Mouse (Mus musculus) intestine, postnatal 0 days (tissue): ENCODE data around the gene Fam122a. TPM values are rescaled to one million over a fixed set of nuclear protein-coding genes. Genes with fewer than 3 reads are reported as not detected.
A peak's percentile ranks its signal among the peaks of the same experiment; 100 is the strongest.

Source experiments
- ATAC-seq: fragments of 200-750 bp; cut with Nextera tagmentation; 2 replicates; pipeline ENCODE4 v1.8.0; 2017; ENCODE audit warnings: mild to moderate bottlenecking, moderate TSS enrichment, moderate library complexity
- H3K27ac ChIP-seq: fragments of 300-500 bp; sonication (generic); 2 replicates; pipeline ENCODE4 v1.5.1; 2014; ENCODE audit warnings: mild to moderate bottlenecking, low read depth, low read length, moderate library complexity
- H3K27me3 ChIP-seq: fragments of 300-500 bp; sonication (generic); replicated peaks from 2 replicates; pipeline ENCODE4 v1.6.1; 2014; ENCODE audit warnings: low read length, mixed read lengths; ENCODE audit not compliant: control insufficient read depth, insufficient read depth
- H3K36me3 ChIP-seq: fragments of 300-500 bp; sonication (generic); 2 replicates; pipeline ENCODE4 v1.6.1; 2014; ENCODE audit warnings: mild to moderate bottlenecking, moderate library complexity; ENCODE audit not compliant: control insufficient read depth, insufficient read depth
- H3K4me1 ChIP-seq: fragments of 300-500 bp; sonication (generic); replicated peaks from 2 replicates; pipeline ENCODE4 v1.6.1; 2014; ENCODE audit warnings: antibody characterized with exemption, low read length, mixed read lengths; ENCODE audit not compliant: control insufficient read depth, insufficient read depth
- H3K4me2 ChIP-seq: fragments of 300-500 bp; sonication (generic); replicated peaks from 2 replicates; pipeline ENCODE4 v1.6.1; 2014; ENCODE audit warnings: low read depth, mild to moderate bottlenecking, moderate library complexity
- H3K4me3 ChIP-seq: fragments of 300-500 bp; sonication (generic); 2 replicates; pipeline ENCODE4 v1.5.1; 2014; ENCODE audit warnings: low read depth, low read length
- H3K9ac ChIP-seq: fragments of 300-500 bp; sonication (generic); 2 replicates; pipeline ENCODE4 v1.6.1; 2014; ENCODE audit warnings: mild to moderate bottlenecking, low read depth, low read length
- H3K9me3 ChIP-seq: fragments of 300-500 bp; sonication (generic); 2 replicates; pipeline ENCODE4 v1.6.1; 2016; ENCODE audit warnings: mixed run types; ENCODE audit not compliant: control insufficient read depth
- CTCF ChIP-seq: sonication (generic); IDR thresholded peaks from 2 replicates; pipeline ENCODE4 v1.5.1; 2016; ENCODE audit warnings: low read depth, mild to moderate bottlenecking, control low read depth, antibody characterized with exemption, moderate library complexity
- WGBS: fragments of 180-500 bp; shearing (Covaris S2); extraction: QIAGEN DNeasy Blood & Tissue Kit; methylation state at CpG from one replicate; pipeline ENCODE4 v1.1.7; 2014; 5-methylcytosine and 5-hydroxymethylcytosine counted together
- polyA plus RNA-seq: library from polyadenylated mRNA; unstranded; fragments of >200 nt; fragmentation: Nextera tagmentation; extraction: Ambion mirVana; gene quantifications from 2 replicates; pipeline ENCODE4 v1.2.1, GENCODE M21; 2015

The Fam122a gene
- polyA plus RNA-seq, 1 experiment from 2014 or later, result 40.5 TPM

- Histone ChIP-seq H3K4me2 (no peak overlapping the region), H3K27me3 (no peaks in the 10 kb centered on the region), H3K36me3 (no peaks in the 10 kb centered on the region), H3K4me3 (no peak overlapping the region), H3K9me3 (no peaks in the 10 kb centered on the region), H3K4me1 (no peaks in the 10 kb centered on the region), H3K9ac (no peak overlapping the region), H3K27ac (no peak overlapping the region)
- no peak for TF ChIP-seq CTCF
- ATAC-seq, result peak; percentile 56; the same call in 1 of the 2 replicates
- 35% methylated on average over 4 of the region's 4 CpGs for WGBS
Measured at GRCm38 (mm10) chr19:24427258-24427657, 49.9 kb downstream of the Fam122a start.

DNA sequence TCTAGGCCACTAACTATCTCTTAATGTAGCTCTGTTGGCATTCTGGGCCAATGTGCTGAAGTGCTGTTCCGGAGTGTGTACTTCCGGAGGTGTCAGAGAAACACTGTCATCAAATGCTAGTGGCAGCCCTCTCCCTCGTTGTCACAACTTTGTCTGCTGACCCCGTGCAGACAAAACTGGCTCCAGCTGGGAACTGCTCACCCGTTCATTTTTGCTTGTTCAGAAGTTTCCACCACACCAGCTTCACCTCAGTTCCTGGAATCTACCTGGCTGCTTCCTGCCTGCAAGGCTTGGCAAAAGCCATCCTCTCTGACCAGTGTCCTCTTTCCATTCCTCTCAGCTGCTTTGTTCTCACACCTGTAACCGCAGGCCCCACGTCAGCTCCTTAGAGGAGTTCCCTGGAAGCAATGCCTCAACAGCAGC lies 50.4 kb downstream of the Fam122a start:
- no peak for ATAC-seq
- no peak overlapping the region for H3K27ac ChIP-seq
- no peak overlapping the region for H3K4me2 ChIP-seq
- TF ChIP-seq CTCF, result no peak
- WGBS, result 69% methylated on average over 7 of the region's 7 CpGs
- H3K9me3 ChIP-seq, result no peaks in the 10 kb centered on the region
- H3K4me3 ChIP-seq, result no peak overlapping the region
- H3K36me3 ChIP-seq, result no peaks in the 10 kb centered on the region
- H3K9ac ChIP-seq, result no peak overlapping the region
- no peaks in the 10 kb centered on the region for H3K27me3 ChIP-seq
- H3K4me1 ChIP-seq, result no peaks in the 10 kb centered on the region

Other genes with a start within 250 kb of the Fam122a start
- 18.9 and 21.1 TPM in 2 replicates for gene Fxn, start 196.8 kb downstream of the Fam122a start, polyA plus RNA-seq
- 29.4 and 31.5 TPM in 2 replicates for gene Pip5k1b, start 78.5 kb upstream of the Fam122a start, polyA plus RNA-seq
- 9.3 and 11.3 TPM in 2 replicates for gene Tmem252, start 196.7 kb upstream of the Fam122a start, polyA plus RNA-seq